ENCODE assay signal across 8 mouse cellular contexts in genomic region chr10:73097979-73098378, GRCm38 (mm10). TPM values are rescaled to one million over a fixed set of nuclear protein-coding genes. Genes with fewer than 3 reads are reported as not detected.
DNase-seq lines count a peak whose midpoint lies in the region; ATAC-seq and TF ChIP-seq lines count a peak whose summit lies in the region.

No protein-coding gene starts in this region.

- 2% methylated on average over 17 of the region's 17 CpGs for WGBS in embryonic facial prominence, embryonic 14.5 days
- WGBS in lung, adult 2 months = under 1% methylated on average over 17 of the region's 17 CpGs

- H3K4me2 ChIP-seq in embryonic facial prominence, embryonic 14.5 days (ENCODE audit: low read depth, low read length) = peak overlapping the region; percentile 88

- H3K4me3 ChIP-seq in E14TG2a.4 (replicated peaks; ENCODE audit: low read length) = peak overlapping the region; percentile 72
- H3K4me3 ChIP-seq in embryonic facial prominence, embryonic 14.5 days (ENCODE audit: low read depth, low read length) = peak overlapping the region; percentile 23
- no peak overlapping the region for H3K4me3 ChIP-seq in lung, adult 2 months (replicated peaks; ENCODE audit: extremely low read depth, low read depth, low read length)

- ATAC-seq in embryonic facial prominence, embryonic 14.5 days (ENCODE audit: low read depth) = no peak

- H3K27me3 ChIP-seq in E14TG2a.4 (ENCODE audit: insufficient read depth, low read length) = peaks cover 67% of the 10 kb centered on the region
- H3K27me3 ChIP-seq in embryonic facial prominence, embryonic 14.5 days (replicated peaks; ENCODE audit: control insufficient read depth, insufficient read depth, low read length) = peaks cover 58% of the 10 kb centered on the region

- H3K27ac ChIP-seq in embryonic facial prominence, embryonic 14.5 days (replicated peaks; ENCODE audit: low read depth, low read length) = no peak overlapping the region

- H3K9ac ChIP-seq in embryonic facial prominence, embryonic 14.5 days (ENCODE audit: low read depth, low read length) = no peak overlapping the region

- peak; percentile 95 for TF ChIP-seq CTCF in E14TG2a.4 (conservative IDR thresholded peaks at IDR 0.05; ENCODE audit: low read length)
- TF ChIP-seq CTCF in lung, adult 2 months (IDR thresholded peaks at IDR 0.05; ENCODE audit: insufficient read depth, low read length) = peak; percentile 56

- intact Hi-C loops in heart, postnatal 14 days (cut with DNase I) = no loop called here

- H3K9me3 ChIP-seq in E14TG2a.4 (ENCODE audit: low read length) = no peaks in the 10 kb centered on the region
- H3K9me3 ChIP-seq in embryonic facial prominence, embryonic 14.5 days (ENCODE audit: control insufficient read depth, low read length) = no peaks in the 10 kb centered on the region

- H3K36me3 ChIP-seq in E14TG2a.4 (ENCODE audit: insufficient read depth, low read length) = no peaks in the 10 kb centered on the region
- H3K36me3 ChIP-seq in embryonic facial prominence, embryonic 14.5 days (ENCODE audit: control insufficient read depth, insufficient read depth, low read length) = no peaks in the 10 kb centered on the region

- DNase-seq in adrenal gland, postnatal 25 days = peak; percentile 72
- peak; percentile 30 for DNase-seq in embryonic facial prominence, embryonic 14.5 days (ENCODE audit: low spot score)
- peak; percentile 37 to 60 for DNase-seq in heart, postnatal 14 days
- peak; percentile 83 to 85 for DNase-seq in kidney, postnatal 4 days
- DNase-seq in lung, adult 2 months = peak; percentile 9
- DNase-seq in ovary, postnatal 36 days (ENCODE audit: low spot score) = peak; percentile 47
- DNase-seq in spleen, adult 12 weeks (ENCODE audit: low spot score) = no peak

- no peak for TF ChIP-seq POLR2A in lung, adult 2 months (IDR thresholded peaks at IDR 0.05; ENCODE audit: borderline replicate concordance, extremely low read depth, low read depth, low read length)

- H3K4me1 ChIP-seq in E14TG2a.4 (replicated peaks; ENCODE audit: low read depth, low read length) = peaks cover 27% of the 10 kb centered on the region
- H3K4me1 ChIP-seq in embryonic facial prominence, embryonic 14.5 days (ENCODE audit: control insufficient read depth, insufficient read depth, low read length) = 0 out of 2 replicates have a peak, but pooled peaks cover 7% of the 10 kb centered on the region
- no peaks in the 10 kb centered on the region for H3K4me1 ChIP-seq in lung, adult 2 months (ENCODE audit: control insufficient read depth, insufficient read depth, low read length)

RNA-seq across cellular contexts. Expression of gene Pcdh15, which starts 1.2 kb away (rescaled TPM):
- total RNA-seq in adrenal gland, postnatal 25 days (2021) = 4.2 and 8.5 TPM in 2 replicates
- polyA plus RNA-seq in embryonic facial prominence, embryonic 14.5 days (2014; fragmentation: Nextera tagmentation; extraction: Ambion mirVana) = 1.8 and 2.1 TPM in 2 replicates
- under 1 TPM; 0.33 to 0.46 TPM for total RNA-seq in heart, postnatal 14 days (2021)
- polyA plus RNA-seq in lung, adult 2 months (2012; rRNA removed) = 0.05 and 0.07 TPM in 2 replicates
